In the genomic region with DNA sequence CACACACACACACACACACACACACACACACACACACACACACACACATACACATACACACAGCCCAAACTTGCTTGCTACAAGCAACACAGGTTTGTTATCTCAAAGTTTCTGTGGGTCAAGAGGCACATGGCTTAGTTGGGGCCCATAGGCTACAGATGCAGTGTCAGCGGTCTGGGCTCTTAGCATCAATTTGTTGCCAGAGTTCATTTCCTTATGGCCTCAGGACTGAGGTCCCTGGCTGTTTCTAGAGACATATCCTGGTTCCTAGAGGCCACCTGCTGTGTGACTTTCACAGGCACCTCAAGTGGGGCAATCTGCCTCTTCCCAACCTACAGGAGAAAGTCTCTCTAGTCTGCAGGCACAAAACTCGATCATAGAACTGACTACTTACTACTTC, we compare ENCODE assay signal across 28 mouse cellular contexts. TPM values are rescaled to one million over a fixed set of nuclear protein-coding genes. Genes with fewer than 3 reads are reported as not detected.
DNase-seq lines count a peak whose midpoint lies in the region; ATAC-seq and TF ChIP-seq lines count a peak whose summit lies in the region.
"Had no signal": no experiment of that assay in that cellular context is flagged by ENCODE, and none has a peak within 500 bp of the region (broad histone marks: within the 10 kb centered on the region; RNA-seq: fewer than 3 reads in every experiment).

No protein-coding gene starts in this region.

- TF ChIP-seq EP300 in stomach, postnatal 0 days (optimal IDR thresholded peaks at IDR 0.05), result no peak

- peak; percentile 70 for ATAC-seq in intestine, embryonic 15.5 days
- ATAC-seq in intestine, embryonic 16.5 days, result peak; percentile 82
- ATAC-seq in stomach, postnatal 0 days (ENCODE audit: low FRiP score, low TSS enrichment), result peak; percentile 45
- ATAC-seq: activated CD4-positive, CD25-positive, alpha-beta regulatory T cell, adult 4 months; forebrain, embryonic 13.5 days; forebrain, embryonic 15.5 days; Patski had no signal

- WGBS in intestine, embryonic 15.5 days, result 68% methylated on average over 2 of the region's 2 CpGs
- 84% methylated on average over 2 of the region's 2 CpGs for WGBS in intestine, embryonic 16.5 days
- WGBS in stomach, postnatal 0 days, result 79% methylated on average over 2 of the region's 2 CpGs

- H3K9me3 ChIP-seq in intestine, embryonic 15.5 days, result no peaks in the 10 kb centered on the region; the same call in 1 of the 2 replicates
- H3K9me3 ChIP-seq in intestine, embryonic 16.5 days (ENCODE audit: control insufficient read depth, low read length), result peaks cover 6% of the 10 kb centered on the region
- H3K9me3 ChIP-seq in stomach, postnatal 0 days (ENCODE audit: control insufficient read depth, low read length), result no peaks in the 10 kb centered on the region
- H3K9me3 ChIP-seq: embryonic facial prominence, embryonic 12.5 days; forebrain, embryonic 13.5 days; forebrain, embryonic 15.5 days had no signal

- no peak overlapping the region for H3K9ac ChIP-seq in intestine, embryonic 15.5 days
- H3K9ac ChIP-seq in intestine, embryonic 16.5 days (ENCODE audit: low read depth, low read length), result no peak overlapping the region
- H3K9ac ChIP-seq in stomach, postnatal 0 days (ENCODE audit: low read length), result no peak overlapping the region
- H3K9ac ChIP-seq: embryonic facial prominence, embryonic 12.5 days; forebrain, embryonic 13.5 days; forebrain, embryonic 15.5 days; forebrain, postnatal 0 days had no signal

- DNase-seq in layer of hippocampus, adult 2 months (ENCODE audit: low spot score in 2 of 2), result no peak
- DNase-seq in layer of hippocampus, adult 18-20 months (ENCODE audit: low spot score in 2 of 2), result no peak
- no peak for DNase-seq in stomach, postnatal 0 days (ENCODE audit: low spot score)
- no peak for DNase-seq in Muller cell, postnatal 12 days (ENCODE audit: inconsistent ontology term)
- DNase-seq in adrenal gland, adult 8-10 months, result no peak
- DNase-seq: adrenal gland, postnatal 10 days; adrenal gland, postnatal 36 days; cerebellum, adult 11-12 months; cerebellum, adult 2 months; cerebellum, adult 9-10 months; cerebellum, postnatal 10 days; cerebellum, postnatal 25 days; forebrain, postnatal 0 days had no signal

- no peaks in the 10 kb centered on the region for H3K27me3 ChIP-seq in intestine, embryonic 15.5 days (replicated peaks)
- no peaks in the 10 kb centered on the region for H3K27me3 ChIP-seq in intestine, embryonic 16.5 days (replicated peaks; ENCODE audit: control insufficient read depth, insufficient read depth, low read length)
- no peaks in the 10 kb centered on the region for H3K27me3 ChIP-seq in stomach, postnatal 0 days (ENCODE audit: control insufficient read depth, insufficient read depth, low read length)
- H3K27me3 ChIP-seq: embryonic facial prominence, embryonic 12.5 days; forebrain, embryonic 13.5 days; forebrain, embryonic 15.5 days; Patski had no signal

- H3K4me2 ChIP-seq in intestine, embryonic 15.5 days (replicated peaks), result no peak overlapping the region
- no peak overlapping the region for H3K4me2 ChIP-seq in intestine, embryonic 16.5 days (ENCODE audit: low read depth, low read length)
- no peak overlapping the region for H3K4me2 ChIP-seq in stomach, postnatal 0 days (replicated peaks; ENCODE audit: low read depth)
- H3K4me2 ChIP-seq: embryonic facial prominence, embryonic 12.5 days; forebrain, embryonic 13.5 days; forebrain, embryonic 15.5 days had no signal

- no peaks in the 10 kb centered on the region for H3K36me3 ChIP-seq in intestine, embryonic 15.5 days
- no peaks in the 10 kb centered on the region for H3K36me3 ChIP-seq in intestine, embryonic 16.5 days (ENCODE audit: control insufficient read depth, insufficient read depth, low read length)
- H3K36me3 ChIP-seq in stomach, postnatal 0 days (ENCODE audit: control insufficient read depth, insufficient read depth, low read length), result no peaks in the 10 kb centered on the region
- H3K36me3 ChIP-seq: embryonic facial prominence, embryonic 10.5 days; embryonic facial prominence, embryonic 12.5 days; forebrain, embryonic 15.5 days had no signal

- no peak for TF ChIP-seq CTCF in layer of hippocampus, adult 2 months (conservative IDR thresholded peaks at IDR 0.05)
- no peak for TF ChIP-seq CTCF in stomach, postnatal 0 days (IDR thresholded peaks at IDR 0.05; ENCODE audit: low read depth)

- H3K4me1 ChIP-seq in intestine, embryonic 15.5 days (replicated peaks), result 0 out of 2 replicates have a peak, but pooled peaks cover 6% of the 10 kb centered on the region
- peaks cover 18% of the 10 kb centered on the region for H3K4me1 ChIP-seq in intestine, embryonic 16.5 days (ENCODE audit: control insufficient read depth, insufficient read depth, low read length)
- no peaks in the 10 kb centered on the region for H3K4me1 ChIP-seq in stomach, postnatal 0 days (replicated peaks; ENCODE audit: control insufficient read depth, insufficient read depth)
- H3K4me1 ChIP-seq: forebrain, embryonic 15.5 days had no signal

- H3K27ac ChIP-seq in layer of hippocampus, adult 2 months, result peak overlapping the region; percentile 75
- H3K27ac ChIP-seq in intestine, embryonic 15.5 days, result no peak overlapping the region
- peak overlapping the region; percentile 69 for H3K27ac ChIP-seq in intestine, embryonic 16.5 days (ENCODE audit: low read length)
- peak overlapping the region; percentile 9; the same call in 1 of the 2 replicates for H3K27ac ChIP-seq in stomach, postnatal 0 days (replicated peaks)
- H3K27ac ChIP-seq: embryonic facial prominence, embryonic 10.5 days; embryonic facial prominence, embryonic 12.5 days; forebrain, embryonic 13.5 days; forebrain, embryonic 15.5 days had no signal

- H3K4me3 ChIP-seq in layer of hippocampus, adult 2 months, result no peak overlapping the region
- H3K4me3 ChIP-seq in intestine, embryonic 15.5 days (replicated peaks), result no peak overlapping the region
- no peak overlapping the region for H3K4me3 ChIP-seq in intestine, embryonic 16.5 days (ENCODE audit: low read length)
- no peak overlapping the region for H3K4me3 ChIP-seq in stomach, postnatal 0 days (ENCODE audit: low read depth, low read length)
- H3K4me3 ChIP-seq: embryonic facial prominence, embryonic 10.5 days; embryonic facial prominence, embryonic 12.5 days; forebrain, embryonic 13.5 days; forebrain, embryonic 15.5 days had no signal

RNA-seq across cellular contexts. Expression of gene Reg4, which starts 27.4 kb away (rescaled TPM):
- total RNA-seq in layer of hippocampus, adult 2 months (2021), result not detected
- not detected for total RNA-seq in layer of hippocampus, adult 18-20 months (2021)
- polyA plus RNA-seq in intestine, embryonic 15.5 days (2015; fragmentation: Nextera tagmentation; extraction: Ambion mirVana), result 14.3 and 18.3 TPM in 2 replicates
- polyA plus RNA-seq in intestine, embryonic 16.5 days (2015; fragmentation: Nextera tagmentation; extraction: Ambion mirVana), result 28.4 and 37.9 TPM in 2 replicates
- polyA plus RNA-seq in stomach, postnatal 0 days (2015; fragmentation: Nextera tagmentation; extraction: Ambion mirVana), result not detected in 2 replicates
- not detected for total RNA-seq in adrenal gland, adult 8-10 months (2022)
- total RNA-seq: adrenal gland, adult 18-20 months; adrenal gland, postnatal 10 days; adrenal gland, postnatal 36 days; ES-E14; forebrain, postnatal 0 days; MEL had no signal
- polyA plus RNA-seq: activated CD4-positive, CD25-positive, alpha-beta regulatory T cell, adult 4 months; C2C12; cerebellum, adult 2 months; cortical plate, adult 2 months; embryonic facial prominence, embryonic 10.5 days; embryonic facial prominence, embryonic 12.5 days; embryonic facial prominence, embryonic 14.5 days; forebrain, embryonic 11.5 days; forebrain, embryonic 13.5 days; forebrain, embryonic 15.5 days; forebrain, postnatal 0 days; Patski had no signal

RNA-seq across cellular contexts. Expression of gene Hmgcs2, which starts 30.9 kb away (rescaled TPM):
- total RNA-seq in layer of hippocampus, adult 2 months (2021), result 10 to 100 TPM in 1 of 2 experiments, 1 to 10 TPM in 1; 8.3 to 10.3 TPM
- total RNA-seq in layer of hippocampus, adult 18-20 months (2021), result 1 to 10 TPM; 7.0 to 8.8 TPM
- 149 and 177 TPM in 2 replicates for polyA plus RNA-seq in intestine, embryonic 15.5 days (2015; fragmentation: Nextera tagmentation; extraction: Ambion mirVana)
- 352 and 475 TPM in 2 replicates for polyA plus RNA-seq in intestine, embryonic 16.5 days (2015; fragmentation: Nextera tagmentation; extraction: Ambion mirVana)
- polyA plus RNA-seq in stomach, postnatal 0 days (2015; fragmentation: Nextera tagmentation; extraction: Ambion mirVana), result 290 and 337 TPM in 2 replicates
- total RNA-seq in adrenal gland, adult 8-10 months (2022), result 10 to 100 TPM; 12.4 to 20.0 (median 16.4) TPM
- total RNA-seq: ES-E14 had no signal
- polyA plus RNA-seq: activated CD4-positive, CD25-positive, alpha-beta regulatory T cell, adult 4 months had no signal
